Mouse (Mus musculus): ENCODE results near the gene Meis1. TPM values are rescaled to one million over a fixed set of nuclear protein-coding genes. Genes with fewer than 3 reads are reported as not detected.

Meis1 gene
- polyA plus RNA-seq, 1 experiment from 2014 or later, result 189 TPM

- Histone ChIP-seq H3K27me3 (ENCODE audit: control insufficient read depth, insufficient read depth, low read length) (no peaks in the 10 kb centered on the region), H3K4me3 (ENCODE audit: low read depth, low read length) (peak overlapping the region; percentile 30), H3K9ac (ENCODE audit: low read length) (peak overlapping the region; percentile 55), H3K27ac (ENCODE audit: low read depth, low read length) (peak overlapping the region; percentile 57), H3K9me3 (ENCODE audit: control insufficient read depth, low read length) (no peaks in the 10 kb centered on the region), H3K4me1 (ENCODE audit: control insufficient read depth, insufficient read depth, low read length) (peaks cover 52% of the 10 kb centered on the region), H3K4me2 (ENCODE audit: low read depth) (peak overlapping the region; percentile 92), H3K36me3 (ENCODE audit: control insufficient read depth, insufficient read depth, low read length) (no peaks in the 10 kb centered on the region; the same call in none of the 2 replicates)
- ATAC-seq (ENCODE audit: insufficient read depth, low FRiP score, low TSS enrichment) (no peak), DNase-seq (ENCODE audit: low spot score) (no peak)
- WGBS, result 31% methylated on average over 9 of the region's 9 CpGs
Observed at GRCm38 (mm10) chr11:19011108-19011805, 7.5 kb downstream of the Meis1 start.

GRCm38 (mm10) chr11:19010396-19010811 lies 8.4 kb downstream of the Meis1 start:
- H3K27ac ChIP-seq (ENCODE audit: low read depth, low read length), result peak overlapping the region; percentile 57
- H3K4me1 ChIP-seq (ENCODE audit: control insufficient read depth, insufficient read depth, low read length), result peaks cover 52% of the 10 kb centered on the region
- ATAC-seq (ENCODE audit: insufficient read depth, low FRiP score, low TSS enrichment) (no peak), DNase-seq (ENCODE audit: low spot score) (peak; percentile 43)
- H3K4me2 ChIP-seq (ENCODE audit: low read depth), result peak overlapping the region; percentile 92
- no peaks in the 10 kb centered on the region for H3K27me3 ChIP-seq (ENCODE audit: control insufficient read depth, insufficient read depth, low read length)
- H3K9me3 ChIP-seq (ENCODE audit: control insufficient read depth, low read length), result no peaks in the 10 kb centered on the region
- H3K9ac ChIP-seq (ENCODE audit: low read length), result peak overlapping the region; percentile 55
- WGBS, result 2% methylated on average over 14 of the region's 14 CpGs
- peak overlapping the region; percentile 30 for H3K4me3 ChIP-seq (ENCODE audit: low read depth, low read length)
- H3K36me3 ChIP-seq (ENCODE audit: control insufficient read depth, insufficient read depth, low read length), result no peaks in the 10 kb centered on the region; the same call in none of the 2 replicates

GRCm38 (mm10) chr11:19009536-19010395 lies 9.0 kb downstream of the Meis1 start:
- H3K4me2 ChIP-seq (ENCODE audit: low read depth), result peak overlapping the region; percentile 92
- no peaks in the 10 kb centered on the region; the same call in none of the 2 replicates for H3K36me3 ChIP-seq (ENCODE audit: control insufficient read depth, insufficient read depth, low read length)
- no peaks in the 10 kb centered on the region for H3K27me3 ChIP-seq (ENCODE audit: control insufficient read depth, insufficient read depth, low read length)
- H3K9me3 ChIP-seq (ENCODE audit: control insufficient read depth, low read length), result no peaks in the 10 kb centered on the region
- H3K27ac ChIP-seq (ENCODE audit: low read depth, low read length), result peak overlapping the region; percentile 57
- peak overlapping the region; percentile 55 for H3K9ac ChIP-seq (ENCODE audit: low read length)
- ATAC-seq (ENCODE audit: insufficient read depth, low FRiP score, low TSS enrichment) (no peak), DNase-seq (ENCODE audit: low spot score) (peak; percentile 40)
- peaks cover 52% of the 10 kb centered on the region for H3K4me1 ChIP-seq (ENCODE audit: control insufficient read depth, insufficient read depth, low read length)
- H3K4me3 ChIP-seq (ENCODE audit: low read depth, low read length), result peak overlapping the region; percentile 30
- 15% methylated on average over 17 of the region's 17 CpGs for WGBS

- 21% methylated on average over 13 of the region's 13 CpGs for WGBS
- H3K9me3 ChIP-seq (ENCODE audit: control insufficient read depth, low read length), result no peaks in the 10 kb centered on the region
- peaks cover 52% of the 10 kb centered on the region for H3K4me1 ChIP-seq (ENCODE audit: control insufficient read depth, insufficient read depth, low read length)
- H3K27me3 ChIP-seq (ENCODE audit: control insufficient read depth, insufficient read depth, low read length), result no peaks in the 10 kb centered on the region
- H3K36me3 ChIP-seq (ENCODE audit: control insufficient read depth, insufficient read depth, low read length), result no peaks in the 10 kb centered on the region; the same call in none of the 2 replicates
- peak overlapping the region; percentile 57 for H3K27ac ChIP-seq (ENCODE audit: low read depth, low read length)
- H3K4me2 ChIP-seq (ENCODE audit: low read depth), result peak overlapping the region; percentile 92
- H3K9ac ChIP-seq (ENCODE audit: low read length), result peak overlapping the region; percentile 55
- DNase-seq (ENCODE audit: low spot score), result peak; percentile 34
- no peak for ATAC-seq (ENCODE audit: insufficient read depth, low FRiP score, low TSS enrichment)
- peak overlapping the region; percentile 30 for H3K4me3 ChIP-seq (ENCODE audit: low read depth, low read length)
Observed at GRCm38 (mm10) chr11:19008610-19009384, 10.0 kb downstream of the Meis1 start.

DNA sequence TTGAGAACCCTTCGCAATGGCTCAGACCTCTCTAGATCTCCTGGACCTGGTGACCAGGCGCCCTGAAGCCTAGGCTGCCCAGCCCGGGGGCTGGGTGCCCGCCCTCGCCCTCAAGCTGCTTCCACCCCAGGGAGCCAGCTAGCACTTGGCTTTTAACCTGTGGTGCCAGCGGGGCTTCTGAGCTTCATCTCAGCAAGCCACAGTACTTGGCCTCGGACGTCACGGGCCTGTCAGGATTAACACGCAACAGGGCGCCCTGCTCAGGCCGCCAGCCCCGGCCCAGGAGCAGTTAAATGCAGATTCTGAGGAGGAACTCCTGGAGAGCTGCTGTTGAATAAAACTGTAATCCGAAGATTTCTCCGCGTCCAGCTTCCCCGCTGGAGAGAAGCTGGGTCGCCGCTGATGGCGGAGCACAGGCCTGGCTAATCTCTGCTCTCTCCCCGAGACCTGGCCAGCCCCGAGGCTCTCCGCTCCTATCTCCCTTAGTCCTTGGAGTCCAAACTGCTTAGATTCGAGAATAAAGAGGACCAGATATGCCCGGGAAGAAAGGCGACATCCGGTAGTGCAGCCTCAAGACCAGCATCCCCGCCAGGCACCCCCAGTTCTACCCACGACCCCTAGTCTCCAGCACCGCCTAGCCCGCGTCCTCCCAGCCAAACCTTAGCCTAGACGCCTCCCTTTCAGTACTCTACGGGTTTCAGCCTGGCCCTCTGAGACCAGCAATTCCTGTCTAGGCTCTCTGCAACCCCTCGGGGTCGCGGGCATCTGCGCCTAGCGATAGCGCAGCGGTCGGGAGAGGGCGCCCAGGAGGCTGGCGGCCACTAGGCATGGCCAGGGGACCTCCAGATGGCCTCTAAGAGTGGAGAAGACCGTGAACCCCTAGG lies 11.0 kb downstream of the Meis1 start:
- peak; percentile 21; the same call in 1 of the 2 replicates for ATAC-seq (ENCODE audit: insufficient read depth, low FRiP score, low TSS enrichment)
- H3K4me1 ChIP-seq (ENCODE audit: control insufficient read depth, insufficient read depth, low read length), result peaks cover 45% of the 10 kb centered on the region

DNA sequence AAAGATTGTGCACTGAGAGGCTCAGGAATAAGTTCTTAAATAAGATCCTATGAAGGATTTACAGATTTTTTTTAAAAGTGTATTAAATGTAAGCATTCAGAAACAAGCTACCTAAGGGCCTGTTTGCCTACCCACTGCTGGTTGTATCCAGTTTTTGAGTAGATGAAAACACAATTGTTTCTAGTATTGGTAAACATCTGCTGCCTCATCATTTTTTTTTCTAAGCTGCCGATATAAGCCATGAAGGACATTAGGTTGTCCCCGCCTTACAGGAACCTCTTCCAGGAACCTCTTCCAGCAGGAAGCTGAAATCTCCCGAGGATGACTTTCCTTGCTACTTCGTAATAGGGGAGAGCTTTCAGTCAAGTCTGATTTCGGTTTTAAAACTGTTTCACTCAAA lies 11.7 kb downstream of the Meis1 start:
- ATAC-seq (ENCODE audit: insufficient read depth, low FRiP score, low TSS enrichment) (no peak), DNase-seq (ENCODE audit: low spot score) (no peak)
- Histone ChIP-seq H3K4me3 (ENCODE audit: low read depth, low read length) (no peak overlapping the region), H3K27me3 (ENCODE audit: control insufficient read depth, insufficient read depth, low read length) (no peaks in the 10 kb centered on the region), H3K36me3 (ENCODE audit: control insufficient read depth, insufficient read depth, low read length) (no peaks in the 10 kb centered on the region; the same call in none of the 2 replicates), H3K4me1 (ENCODE audit: control insufficient read depth, insufficient read depth, low read length) (peaks cover 38% of the 10 kb centered on the region), H3K27ac (ENCODE audit: low read depth, low read length) (no peak overlapping the region), H3K4me2 (ENCODE audit: low read depth) (peak overlapping the region; percentile 92), H3K9ac (ENCODE audit: low read length) (no peak overlapping the region), H3K9me3 (ENCODE audit: control insufficient read depth, low read length) (no peaks in the 10 kb centered on the region)
- 39% methylated on average over 5 of the region's 5 CpGs for WGBS

More for the DNA sequence above, 11.0 kb downstream of the Meis1 start:
- no peaks in the 10 kb centered on the region for H3K27me3 ChIP-seq (ENCODE audit: control insufficient read depth, insufficient read depth, low read length)
- peak overlapping the region; percentile 26 for H3K4me3 ChIP-seq (ENCODE audit: low read depth, low read length)
- H3K4me2 ChIP-seq (ENCODE audit: low read depth), result peak overlapping the region; percentile 92
- H3K9ac ChIP-seq (ENCODE audit: low read length), result peak overlapping the region; percentile 65
- peak overlapping the region; percentile 76 for H3K27ac ChIP-seq (ENCODE audit: low read depth, low read length)
- no peaks in the 10 kb centered on the region; the same call in none of the 2 replicates for H3K36me3 ChIP-seq (ENCODE audit: control insufficient read depth, insufficient read depth, low read length)
- WGBS, result 12% methylated on average over 45 of the region's 45 CpGs
- DNase-seq (ENCODE audit: low spot score), result peak; percentile 60
- H3K9me3 ChIP-seq (ENCODE audit: control insufficient read depth, low read length), result no peaks in the 10 kb centered on the region

DNA sequence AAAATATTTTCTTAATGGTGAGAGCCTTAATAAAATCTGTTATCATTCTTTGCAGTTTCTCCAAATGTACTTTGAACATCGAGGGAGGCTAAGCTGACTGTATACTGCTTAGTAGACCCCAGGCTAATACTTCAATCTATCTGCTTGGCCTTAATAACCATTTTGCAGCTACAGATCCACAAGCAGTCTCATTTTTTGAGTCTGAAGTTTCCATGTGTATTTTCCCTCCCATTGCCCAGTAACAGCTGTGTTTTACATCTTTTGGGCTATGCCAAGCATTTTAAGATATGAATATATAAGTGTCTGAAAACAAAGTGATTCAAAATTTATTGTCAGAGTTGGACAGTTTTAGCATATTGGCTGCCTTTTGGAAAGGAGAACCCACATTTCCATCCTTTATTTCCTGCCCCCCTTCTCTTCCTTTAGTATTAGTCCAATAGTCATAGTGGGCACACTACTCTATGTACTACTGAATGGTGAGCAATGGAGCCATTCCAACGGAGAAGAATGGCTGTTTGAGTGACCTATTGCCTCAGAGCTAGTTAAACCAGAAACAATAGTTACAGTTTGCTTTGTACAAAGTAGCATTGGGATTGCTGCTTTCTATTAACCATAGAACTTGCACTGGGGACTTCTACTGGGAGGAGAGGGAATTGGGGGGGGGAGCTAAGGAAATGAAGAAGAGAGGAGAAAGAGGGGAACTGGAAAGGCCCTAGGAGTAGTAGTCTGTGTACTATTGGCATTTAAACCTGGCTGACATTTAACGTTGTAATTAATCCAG lies 12.7 kb downstream of the Meis1 start:
- ATAC-seq (ENCODE audit: insufficient read depth, low FRiP score, low TSS enrichment), result no peak
- no peak overlapping the region for H3K27ac ChIP-seq (ENCODE audit: low read depth, low read length)
- H3K4me3 ChIP-seq (ENCODE audit: low read depth, low read length), result no peak overlapping the region
- H3K36me3 ChIP-seq (ENCODE audit: control insufficient read depth, insufficient read depth, low read length), result no peaks in the 10 kb centered on the region; the same call in none of the 2 replicates
- no peak overlapping the region for H3K4me2 ChIP-seq (ENCODE audit: low read depth)
- H3K9me3 ChIP-seq (ENCODE audit: control insufficient read depth, low read length), result no peaks in the 10 kb centered on the region
- 51% methylated on average over 3 of the region's 3 CpGs for WGBS
- no peak overlapping the region for H3K9ac ChIP-seq (ENCODE audit: low read length)
- peaks cover 31% of the 10 kb centered on the region for H3K4me1 ChIP-seq (ENCODE audit: control insufficient read depth, insufficient read depth, low read length)
- no peak for DNase-seq (ENCODE audit: low spot score)
- no peaks in the 10 kb centered on the region for H3K27me3 ChIP-seq (ENCODE audit: control insufficient read depth, insufficient read depth, low read length)
